Mouse (Mus musculus): ENCODE results near the gene Folr1. TPM values are rescaled to one million over a fixed set of nuclear protein-coding genes. Genes with fewer than 3 reads are reported as not detected.

The Folr1 gene
- polyA plus RNA-seq, 1 experiment, result 2.7 TPM

- DNase-seq (ENCODE audit: low spot score), result no peak
Measured at GRCm38 (mm10) chr7:101868241-101869162, 2.1 kb downstream of the Folr1 start.

DNA sequence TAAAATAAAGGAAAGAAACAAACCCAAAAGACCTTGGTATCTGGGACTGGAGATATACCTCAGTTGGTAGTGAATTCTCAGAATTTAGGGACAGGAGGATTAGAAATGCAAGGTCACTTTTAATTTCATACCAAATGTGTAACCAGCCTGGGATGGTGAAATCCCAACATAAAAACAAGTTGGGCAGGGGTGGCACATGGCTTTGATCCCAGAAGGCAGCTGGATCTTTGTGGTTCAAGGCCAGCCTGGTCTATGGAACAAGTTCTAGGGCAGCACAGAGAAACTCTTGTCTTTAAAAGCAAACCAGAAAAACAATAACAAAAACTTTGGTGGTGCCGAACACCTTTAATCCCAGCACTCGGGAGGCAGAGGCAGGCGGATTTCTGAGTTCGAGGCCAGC is 3.1 kb downstream of the Folr1 start:
- DNase-seq (ENCODE audit: low spot score), result no peak

GRCm38 (mm10) chr7:101866491-101867265 is 3.9 kb downstream of the Folr1 start:
- no peak for DNase-seq (ENCODE audit: low spot score)

DNA sequence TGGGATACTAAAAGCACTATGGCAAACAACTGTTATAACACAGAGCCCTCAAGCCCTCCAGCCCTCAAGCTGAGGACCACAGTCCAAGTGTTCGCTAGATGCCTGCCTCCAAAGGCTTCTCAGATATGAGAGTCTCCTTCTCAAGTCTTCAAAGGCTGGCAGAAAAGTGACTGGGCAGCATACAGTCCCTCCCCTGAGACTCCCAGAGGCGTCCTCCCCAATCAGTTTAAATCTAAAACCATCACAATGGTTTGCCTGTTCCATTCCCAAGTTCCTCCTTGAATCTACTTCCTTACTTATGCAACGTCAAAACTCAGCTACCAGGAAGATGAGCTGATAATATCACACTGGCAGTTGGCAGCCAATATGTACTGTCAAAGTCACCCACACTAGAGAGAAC is 7.2 kb downstream of the Folr1 start, which contains the start of gene Anapc15:
Gene Anapc15, plus strand, starts transcription at position 301 of the 400 bp plus-strand sequence.
- no peak for DNase-seq (ENCODE audit: low spot score)

DNA sequence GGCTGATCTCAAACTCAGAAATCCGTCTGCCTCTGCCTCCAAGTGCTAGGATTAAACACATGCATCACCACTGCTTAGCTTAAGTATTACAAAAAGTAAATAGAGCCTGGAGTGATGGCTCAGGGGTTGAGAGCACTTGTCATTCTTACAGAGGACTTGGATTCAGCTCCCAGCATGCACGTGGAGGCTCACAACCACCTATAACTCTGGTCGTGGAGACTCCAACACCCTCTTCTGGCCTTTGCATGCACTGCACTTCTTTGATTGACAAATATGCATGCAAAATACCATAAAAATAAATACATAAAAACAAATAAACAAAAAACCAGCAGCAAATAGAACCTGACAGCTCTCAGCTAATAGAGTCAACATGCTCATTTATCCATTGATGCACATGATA is 8.3 kb downstream of the Folr1 start:
- no peak for DNase-seq (ENCODE audit: low spot score)

DNA sequence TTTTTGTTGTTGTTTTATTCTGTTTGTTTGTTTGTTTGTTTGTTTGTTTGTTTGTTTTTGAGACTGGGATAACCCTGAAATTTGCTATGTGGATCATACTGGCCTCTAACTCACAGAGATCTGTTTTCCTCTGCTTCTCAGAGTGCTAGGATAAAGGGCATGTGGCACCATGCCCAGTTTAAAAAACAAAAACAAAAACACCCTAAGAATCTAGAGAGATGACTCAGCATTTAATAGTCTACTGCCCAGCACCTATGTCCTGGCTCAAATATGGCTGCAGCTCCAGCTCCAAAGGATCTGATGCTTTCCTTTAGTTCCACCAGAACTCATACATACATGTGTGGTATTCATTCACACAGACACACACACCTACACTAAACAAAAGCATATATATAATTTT is 9.6 kb downstream of the Folr1 start:
- no peak for DNase-seq (ENCODE audit: low spot score)

DNA sequence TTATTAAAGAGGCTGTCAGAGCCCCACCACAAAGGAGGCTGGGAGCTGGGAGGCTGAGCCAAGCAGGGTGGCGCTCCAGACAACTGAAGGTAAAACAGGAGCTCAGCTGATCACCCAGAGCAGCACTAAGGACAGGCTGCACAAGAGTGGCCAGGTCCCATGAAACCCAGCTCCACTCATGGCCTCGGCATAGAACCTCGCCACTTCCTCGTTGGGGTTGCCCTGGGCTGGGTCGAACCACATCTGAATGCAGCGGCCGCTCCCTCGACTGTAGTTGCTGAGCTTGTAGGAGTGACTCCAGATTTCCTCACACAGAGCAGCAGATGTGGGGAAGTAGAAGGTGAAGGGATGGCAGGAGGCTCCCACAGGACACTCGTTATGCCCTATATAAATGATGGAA is 12.2 kb downstream of the Folr1 start:
- no peak for DNase-seq (ENCODE audit: low spot score)

GRCm38 (mm10) chr7:101857094-101857493 is 13.5 kb downstream of the Folr1 start, which contains the start of gene Folr2:
Gene Folr2, minus strand, starts transcription at chr7:101857194.
- no peak for DNase-seq (ENCODE audit: low spot score)

DNA sequence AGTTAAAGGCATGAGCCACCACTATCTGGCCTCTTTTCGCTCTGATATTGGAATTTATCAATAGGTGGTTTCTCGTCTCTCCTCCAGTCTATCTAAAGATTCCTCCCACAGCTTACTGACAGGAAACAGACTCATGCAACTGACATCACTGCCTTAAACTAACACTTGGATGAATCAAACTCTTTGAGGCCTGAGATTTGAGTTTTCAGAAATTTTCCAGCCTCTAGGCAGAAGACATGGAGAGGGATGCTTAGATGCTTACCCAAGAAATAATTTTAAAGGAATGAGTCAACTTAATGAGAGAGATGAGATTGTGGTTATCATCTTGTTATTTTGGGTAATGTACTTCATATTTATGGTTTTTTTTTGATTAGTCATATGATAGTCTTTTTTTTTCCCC is 16.8 kb downstream of the Folr1 start:
- DNase-seq (ENCODE audit: low spot score), result no peak

DNA sequence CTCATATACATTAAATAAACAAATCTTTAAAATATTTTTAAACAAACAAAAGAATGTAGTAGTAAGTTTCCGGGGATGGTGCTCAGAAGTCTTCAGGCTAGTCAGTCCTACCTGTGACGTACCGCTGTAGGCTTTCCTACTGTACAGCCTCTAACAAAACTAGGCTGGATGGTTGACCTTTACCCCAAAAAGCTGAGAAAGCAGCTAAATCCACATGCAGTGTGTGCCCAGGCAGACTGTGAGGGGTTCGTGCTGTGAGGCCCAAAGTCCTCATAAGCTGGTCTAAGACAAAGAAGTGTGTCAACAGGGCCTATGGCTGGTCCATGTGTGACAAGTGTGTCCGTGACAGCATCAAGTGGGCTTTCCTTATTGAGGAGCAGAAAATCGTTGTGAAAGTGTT is 17.7 kb downstream of the Folr1 start:
- no peak for DNase-seq (ENCODE audit: low spot score)

GRCm38 (mm10) chr7:101851689-101852088 is 18.9 kb downstream of the Folr1 start:
- no peak for DNase-seq (ENCODE audit: low spot score)

GRCm38 (mm10) chr7:101847934-101848333 is 22.7 kb downstream of the Folr1 start:
- DNase-seq (ENCODE audit: low spot score), result no peak

GRCm38 (mm10) chr7:101844186-101844585 is 26.4 kb downstream of the Folr1 start:
- DNase-seq (ENCODE audit: low spot score), result no peak

DNA sequence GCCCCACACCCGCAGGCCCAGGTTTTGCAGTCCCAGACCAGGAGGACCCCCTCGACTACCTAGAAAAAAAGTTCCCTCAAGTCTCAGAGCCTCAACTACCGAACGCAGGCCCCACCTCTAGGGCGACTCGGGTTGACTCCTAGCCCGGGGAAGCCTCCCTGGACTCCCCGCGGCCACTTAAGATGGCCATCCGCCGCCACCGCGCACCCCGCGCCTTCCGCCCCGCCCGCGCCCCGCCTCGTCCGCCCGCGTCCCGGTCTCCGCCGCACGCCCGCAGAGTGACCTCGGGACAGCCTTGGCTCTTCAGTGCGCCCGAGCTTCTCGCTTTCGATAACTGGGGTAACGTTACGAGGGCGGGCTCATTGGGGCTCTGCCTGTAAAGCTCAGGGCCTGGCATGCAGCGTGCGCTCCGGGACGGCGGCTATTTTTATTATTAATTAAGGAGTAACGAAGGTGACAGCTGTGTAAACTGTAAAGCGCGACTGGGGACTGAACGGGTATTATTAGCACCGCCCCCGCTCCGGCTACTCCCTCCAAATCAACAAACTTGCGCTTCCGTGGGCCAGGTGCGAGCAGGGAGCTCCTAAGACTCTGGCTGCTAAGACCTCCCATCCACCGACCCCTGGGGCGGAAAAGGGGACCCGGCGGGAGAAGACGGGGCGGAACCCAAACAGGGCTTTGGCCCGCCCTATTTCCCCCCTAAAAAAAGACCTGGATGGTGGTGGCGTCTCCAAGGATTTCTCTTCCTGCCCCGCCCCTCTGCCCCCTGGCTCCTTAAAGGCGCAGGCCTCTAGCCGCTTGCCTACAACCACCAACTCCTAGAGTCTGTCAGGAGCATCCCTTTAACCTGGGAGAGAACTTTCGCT is 32.7 kb downstream of the Folr1 start, which contains the start of gene Inppl1:
Gene Inppl1, minus strand, starts transcription at position 624 of the 866 bp plus-strand sequence.
- peak; percentile 74 for DNase-seq (ENCODE audit: low spot score)

- DNase-seq (ENCODE audit: low spot score), result peak; percentile 74
Measured at GRCm38 (mm10) chr7:101837154-101837605, 33.4 kb downstream of the Folr1 start.

DNA sequence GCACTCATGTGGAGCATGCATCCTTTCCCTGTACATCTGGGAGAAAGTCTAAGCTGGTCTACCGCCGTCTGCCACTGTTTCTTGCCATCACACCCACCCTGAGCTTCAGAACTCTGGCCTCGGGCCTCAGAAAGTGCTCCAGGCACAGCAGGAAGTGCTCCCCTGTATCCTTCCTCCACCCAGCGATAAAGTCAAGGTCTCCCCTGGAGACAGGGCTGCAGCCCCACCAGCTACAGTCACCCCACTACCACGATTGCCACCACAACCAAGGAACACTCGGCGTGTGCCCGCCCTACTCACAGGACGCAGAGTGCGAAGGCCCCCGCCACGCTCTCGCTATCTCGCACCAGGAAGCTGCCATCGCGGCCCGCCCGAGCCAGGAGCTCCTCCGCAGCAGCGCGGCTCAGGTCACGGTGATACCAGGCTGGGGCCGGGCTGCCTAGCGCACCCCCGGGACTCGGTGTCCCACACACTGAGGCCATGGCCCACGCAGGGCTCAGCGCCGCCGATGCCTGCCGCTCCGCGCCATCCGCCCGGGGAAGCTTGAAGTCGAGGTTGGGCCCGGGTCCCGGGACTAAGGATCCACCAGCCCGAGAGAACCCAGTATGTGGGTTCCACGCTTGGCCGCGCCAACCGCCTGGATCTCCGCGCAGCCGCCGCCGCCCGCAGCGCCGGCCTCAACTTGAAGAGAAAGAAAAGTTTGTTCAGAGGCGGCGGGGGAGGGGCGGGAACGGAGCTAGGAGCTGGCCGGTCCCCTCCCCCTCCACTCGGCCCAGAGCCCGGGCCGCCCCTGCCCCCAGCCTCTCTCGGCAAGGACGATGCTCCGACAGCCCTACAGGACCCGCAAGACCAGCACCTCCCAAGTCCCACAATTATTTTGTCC is 34.1 kb downstream of the Folr1 start:
- DNase-seq (ENCODE audit: low spot score), result peak; percentile 56

DNA sequence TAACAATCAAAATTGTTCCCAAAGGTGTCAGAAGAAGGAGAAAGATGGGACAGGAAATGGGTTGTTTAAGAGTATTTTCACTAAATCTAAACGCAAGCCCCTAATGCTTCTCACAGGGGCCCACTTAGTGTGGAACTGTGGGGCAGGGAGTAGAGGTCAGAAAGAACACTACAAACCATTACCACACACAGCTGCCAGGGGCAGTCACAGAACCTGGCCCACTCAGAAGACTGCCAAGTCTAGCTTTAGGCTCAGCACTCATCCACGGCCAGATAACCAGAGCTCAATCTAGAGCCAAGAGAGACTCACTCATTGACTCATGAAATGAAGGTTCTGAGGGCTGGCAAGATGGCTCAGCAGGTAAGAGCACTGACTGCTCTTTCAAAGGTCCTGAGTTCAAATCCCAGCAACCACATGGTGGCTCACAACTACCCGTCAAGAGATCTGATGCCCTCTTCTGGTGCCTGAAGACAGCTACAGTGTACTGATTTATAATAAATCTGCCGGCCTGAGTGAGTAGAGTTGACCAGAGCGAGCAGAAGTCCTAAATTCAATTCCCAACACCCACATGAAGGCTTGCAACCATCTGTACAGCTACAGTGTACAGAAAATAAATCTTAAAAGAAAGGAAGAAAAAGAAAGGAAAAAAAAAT is 35.0 kb downstream of the Folr1 start:
- no peak for DNase-seq (ENCODE audit: low spot score)

- no peak for DNase-seq (ENCODE audit: low spot score)
Measured at GRCm38 (mm10) chr7:101834903-101835302, 35.7 kb downstream of the Folr1 start.

GRCm38 (mm10) chr7:101833916-101834584 is 36.5 kb downstream of the Folr1 start:
- DNase-seq (ENCODE audit: low spot score), result no peak

All from urinary bladder, adult 2 months (tissue).